Mouse (Mus musculus): ENCODE measurements around the gene Pitx3. TPM values are rescaled to one million over a fixed set of nuclear protein-coding genes. Genes with fewer than 3 reads are reported as not detected.

Gene Pitx3
- polyA plus RNA-seq (2014; fragmentation: Illumina TruSeq; extraction: RNeasy Lipid Tissue Mini Kit (QIAGEN cat#74804)) = not detected

GRCm38 (mm10) chr19:46147511-46148371 lies at the start of gene Pitx3:
Gene Pitx3 (minus strand): TSS chr19:46148326.

GRCm38 (mm10) chr19:46152127-46152803 lies 4.1 kb upstream of the Pitx3 start, which contains the start of gene Gbf1:
Gene Gbf1 (plus strand): TSS chr19:46152509.

DNA sequence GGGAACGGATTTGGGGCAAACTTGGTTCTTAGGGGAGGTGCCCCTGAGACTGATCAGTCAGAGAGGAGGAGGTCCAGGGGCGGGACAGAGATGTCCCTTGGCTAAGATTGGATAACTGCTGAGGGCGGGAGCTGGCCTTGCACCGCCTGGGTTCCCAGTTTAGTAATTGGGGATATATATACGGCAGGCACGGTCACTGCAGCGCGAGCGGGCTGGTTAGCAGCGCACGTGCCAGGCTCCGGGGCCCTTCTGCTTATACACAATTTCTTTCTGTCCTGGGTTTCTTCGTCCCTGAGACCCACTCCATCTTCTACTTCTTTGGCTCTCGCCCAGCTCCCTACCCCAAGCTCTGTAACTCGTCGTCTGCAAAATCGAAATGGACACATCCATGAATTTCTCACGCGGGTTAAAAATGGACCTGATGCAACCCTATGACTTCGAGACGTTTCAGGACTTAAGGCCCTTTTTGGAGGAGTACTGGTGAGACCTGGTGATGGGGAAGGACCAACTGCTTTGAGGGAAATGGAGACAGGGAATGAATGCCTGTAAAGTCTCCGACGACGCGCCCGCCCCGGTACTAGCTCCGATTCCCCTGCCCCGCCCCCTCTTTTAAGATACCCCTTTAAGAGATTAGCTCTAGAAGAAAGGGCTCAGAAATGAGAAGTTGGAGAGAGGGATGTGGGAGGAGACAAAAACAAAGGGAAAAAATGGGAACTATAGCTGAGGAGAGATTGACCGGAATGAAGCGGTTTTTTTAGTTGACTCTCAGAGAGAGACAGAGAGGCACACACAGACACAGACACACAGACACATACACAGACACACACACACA lies 16.2 kb downstream of the Pitx3 start, which contains the start of gene Elovl3:
Elovl3 (plus strand) TSS at position 204 of the 832 bp plus-strand sequence.

Other genes with a start within 250 kb of the Pitx3 start
- 34.5 TPM for gene Armh3, start 149.8 kb downstream of the Pitx3 start, polyA plus RNA-seq (2014; fragmentation: Illumina TruSeq; extraction: RNeasy Lipid Tissue Mini Kit (QIAGEN cat#74804))
- gene Hps6, start 144.8 kb downstream of the Pitx3 start, polyA plus RNA-seq (2014; fragmentation: Illumina TruSeq; extraction: RNeasy Lipid Tissue Mini Kit (QIAGEN cat#74804)) = 0.31 TPM
- gene Pprc1, start 103.4 kb downstream of the Pitx3 start, polyA plus RNA-seq (2014; fragmentation: Illumina TruSeq; extraction: RNeasy Lipid Tissue Mini Kit (QIAGEN cat#74804)) = 11.4 TPM
- gene Ldb1, start 103.1 kb downstream of the Pitx3 start, polyA plus RNA-seq (2014; fragmentation: Illumina TruSeq; extraction: RNeasy Lipid Tissue Mini Kit (QIAGEN cat#74804)) = 24.1 TPM
- gene Nolc1, start 72.5 kb downstream of the Pitx3 start, polyA plus RNA-seq (2014; fragmentation: Illumina TruSeq; extraction: RNeasy Lipid Tissue Mini Kit (QIAGEN cat#74804)) = 18.9 TPM
- gene Elovl3, start 16.4 kb downstream of the Pitx3 start, polyA plus RNA-seq (2014; fragmentation: Illumina TruSeq; extraction: RNeasy Lipid Tissue Mini Kit (QIAGEN cat#74804)) = not detected
- gene Gbf1, start 4.2 kb upstream of the Pitx3 start, polyA plus RNA-seq (2014; fragmentation: Illumina TruSeq; extraction: RNeasy Lipid Tissue Mini Kit (QIAGEN cat#74804)) = 27.3 TPM
- 0.46 TPM for gene Nfkb2, start 156.0 kb upstream of the Pitx3 start, polyA plus RNA-seq (2014; fragmentation: Illumina TruSeq; extraction: RNeasy Lipid Tissue Mini Kit (QIAGEN cat#74804))
- 3.6 TPM for gene Psd, start 178.8 kb upstream of the Pitx3 start, polyA plus RNA-seq (2014; fragmentation: Illumina TruSeq; extraction: RNeasy Lipid Tissue Mini Kit (QIAGEN cat#74804))
- not detected for gene Fbxl15, start 179.9 kb upstream of the Pitx3 start, polyA plus RNA-seq (2014; fragmentation: Illumina TruSeq; extraction: RNeasy Lipid Tissue Mini Kit (QIAGEN cat#74804))
- 2.9 TPM for gene Cuedc2, start 190.4 kb upstream of the Pitx3 start, polyA plus RNA-seq (2014; fragmentation: Illumina TruSeq; extraction: RNeasy Lipid Tissue Mini Kit (QIAGEN cat#74804))
- gene Mfsd13a, start 192.8 kb upstream of the Pitx3 start, polyA plus RNA-seq (2014; fragmentation: Illumina TruSeq; extraction: RNeasy Lipid Tissue Mini Kit (QIAGEN cat#74804)) = 0.46 TPM
- gene 2310034G01Rik, start 202.0 kb upstream of the Pitx3 start, polyA plus RNA-seq (2014; fragmentation: Illumina TruSeq; extraction: RNeasy Lipid Tissue Mini Kit (QIAGEN cat#74804)) = 1.5 TPM
- gene Actr1a, start 247.4 kb upstream of the Pitx3 start, polyA plus RNA-seq (2014; fragmentation: Illumina TruSeq; extraction: RNeasy Lipid Tissue Mini Kit (QIAGEN cat#74804)) = 35.6 TPM
- gene Sufu, start 248.6 kb upstream of the Pitx3 start, polyA plus RNA-seq (2014; fragmentation: Illumina TruSeq; extraction: RNeasy Lipid Tissue Mini Kit (QIAGEN cat#74804)) = 8.0 TPM

Data from ovary, adult 10 weeks (tissue).